Mouse (Mus musculus): ENCODE data around the gene Arfip1.

DNA sequence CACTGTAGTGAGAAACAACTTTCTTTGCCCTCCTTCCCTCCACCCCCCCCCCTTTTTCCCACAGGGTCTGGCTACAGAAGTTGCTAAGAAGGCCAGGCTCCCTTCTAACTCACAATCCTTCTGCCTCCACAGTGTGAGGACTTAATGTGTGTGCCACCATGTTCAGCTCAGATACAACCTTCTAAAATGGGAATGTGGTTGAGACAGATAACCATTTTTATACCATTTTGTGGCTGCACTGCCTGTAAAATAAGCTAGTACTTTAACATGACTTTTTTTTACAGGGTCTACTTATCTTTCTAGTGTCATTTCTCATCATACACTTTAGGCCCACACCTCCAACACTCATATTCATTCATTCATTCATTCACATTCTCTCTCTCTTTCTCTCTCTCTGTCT is 41.8 kb downstream of the Arfip1 start:
- TF ChIP-seq POLR2A (IDR thresholded peaks at IDR 0.05; ENCODE audit: insufficient read depth, low read depth, low read length) (no peak), CTCF (IDR thresholded peaks at IDR 0.05; ENCODE audit: insufficient read depth, low read depth, low read length) (no peak)
